Mouse (Mus musculus): ENCODE measurements around the gene Wee1. TPM values are rescaled to one million over a fixed set of nuclear protein-coding genes. Genes with fewer than 3 reads are reported as not detected.
"Not testable (repeated sequence)": the region's sequence is repeated elsewhere in the genome, so short reads cannot be mapped to it uniquely, and the experiment has no call there.

The Wee1 gene
- 1 to 10 TPM; 1.8 to 2.5 TPM for total RNA-seq (2021)
- long read RNA-seq, experiment 1, partial matches to known transcripts = 0 of 3 reads
- long read RNA-seq, experiment 1, other reads (novel, unspliced or antisense) = 0 of 3 reads
- long read RNA-seq, experiment 2, partial matches to known transcripts = 0 of 2 reads
- long read RNA-seq, experiment 2, other reads (novel, unspliced or antisense) = 1 of 2 reads

- DNase-seq (ENCODE audit: low spot score) = peak; percentile 99
Observed at GRCm38 (mm10) chr7:110121516-110122288, at the start of gene Wee1. Gene Wee1, plus strand, starts transcription at chr7:110122046.

- DNase-seq (ENCODE audit: low spot score) = no peak
Observed at GRCm38 (mm10) chr7:110078168-110078567, 43.7 kb upstream of the Wee1 start.

- peak; percentile 64 for DNase-seq (ENCODE audit: low spot score)
Observed at GRCm38 (mm10) chr7:110083386-110084165, 38.3 kb upstream of the Wee1 start.

- no peak for DNase-seq (ENCODE audit: low spot score)
Observed at GRCm38 (mm10) chr7:110085217-110085616, 36.6 kb upstream of the Wee1 start.

GRCm38 (mm10) chr7:110087914-110088313 lies 33.9 kb upstream of the Wee1 start:
- no peak for DNase-seq (ENCODE audit: low spot score)

GRCm38 (mm10) chr7:110091670-110092069 lies 30.2 kb upstream of the Wee1 start:
- no peak for DNase-seq (ENCODE audit: low spot score)

- no peak for DNase-seq (ENCODE audit: low spot score)
Observed at GRCm38 (mm10) chr7:110096332-110096731, 25.5 kb upstream of the Wee1 start.

- DNase-seq (ENCODE audit: low spot score) = no peak
Observed at GRCm38 (mm10) chr7:110097106-110097793, 24.6 kb upstream of the Wee1 start.

- DNase-seq (ENCODE audit: low spot score) = no peak
Observed at GRCm38 (mm10) chr7:110100854-110101253, 21.0 kb upstream of the Wee1 start.

- no peak for DNase-seq (ENCODE audit: low spot score)
Observed at GRCm38 (mm10) chr7:110101266-110101665, 20.6 kb upstream of the Wee1 start.

- no peak for DNase-seq (ENCODE audit: low spot score)
Observed at GRCm38 (mm10) chr7:110105041-110105440, 16.8 kb upstream of the Wee1 start.

- no peak for DNase-seq (ENCODE audit: low spot score)
Observed at GRCm38 (mm10) chr7:110106633-110107032, 15.2 kb upstream of the Wee1 start.

GRCm38 (mm10) chr7:110108524-110108923 lies 13.3 kb upstream of the Wee1 start:
- DNase-seq (ENCODE audit: low spot score) = not testable (repeated sequence)

GRCm38 (mm10) chr7:110108967-110109610 lies 12.8 kb upstream of the Wee1 start:
- DNase-seq (ENCODE audit: low spot score) = peak; percentile 66

GRCm38 (mm10) chr7:110110061-110110656 lies 11.7 kb upstream of the Wee1 start:
- no peak for DNase-seq (ENCODE audit: low spot score)

- no peak for DNase-seq (ENCODE audit: low spot score)
Observed at GRCm38 (mm10) chr7:110114699-110115098, 7.1 kb upstream of the Wee1 start.

GRCm38 (mm10) chr7:110116731-110117291 lies 5.0 kb upstream of the Wee1 start:
- DNase-seq (ENCODE audit: low spot score) = peak; percentile 78

GRCm38 (mm10) chr7:110118448-110118847 lies 3.4 kb upstream of the Wee1 start:
- DNase-seq (ENCODE audit: low spot score) = no peak

GRCm38 (mm10) chr7:110120157-110120784 lies 1.6 kb upstream of the Wee1 start:
- DNase-seq (ENCODE audit: low spot score) = no peak

GRCm38 (mm10) chr7:110121162-110121515 lies 707 bp upstream of the Wee1 start:
- no peak for DNase-seq (ENCODE audit: low spot score)
